Comparison of ENCODE assay signal across 15 mouse cellular contexts in genomic region chr9:77359278-77359973, GRCm38 (mm10). TPM values are rescaled to one million over a fixed set of nuclear protein-coding genes. Genes with fewer than 3 reads are reported as not detected.
"Had no signal": no experiment of that assay in that cellular context is flagged by ENCODE, and none has a peak within 500 bp of the region (broad histone marks: within the 10 kb centered on the region; RNA-seq: fewer than 3 reads in every experiment).

No protein-coding gene starts in this region.

- H3K4me2 ChIP-seq: kidney, embryonic 15.5 days; liver, embryonic 11.5 days; liver, embryonic 15.5 days; stomach, embryonic 15.5 days had no signal

- H3K36me3 ChIP-seq: kidney, embryonic 15.5 days; limb, embryonic 10.5 days; liver, embryonic 15.5 days; stomach, embryonic 15.5 days had no signal

- H3K9ac ChIP-seq: kidney, embryonic 15.5 days; liver, embryonic 15.5 days; stomach, embryonic 15.5 days had no signal

- H3K4me3 ChIP-seq: kidney, embryonic 15.5 days; left cerebral cortex, adult 2 months; limb, embryonic 10.5 days; liver, embryonic 15.5 days; stomach, embryonic 15.5 days had no signal

- H3K27me3 ChIP-seq: kidney, embryonic 15.5 days; liver, embryonic 15.5 days; stomach, embryonic 15.5 days had no signal

- DNase-seq: kidney, adult 2 months; kidney, postnatal 14 days; lung, adult 2 months; lung, postnatal 36 days; midbrain, embryonic 14.5 days; right cerebral cortex, postnatal 14 days; thymus, postnatal 4 days had no signal

- H3K27ac ChIP-seq: kidney, embryonic 15.5 days; left cerebral cortex, adult 2 months; limb, embryonic 10.5 days; liver, embryonic 15.5 days; stomach, embryonic 15.5 days had no signal

- H3K4me1 ChIP-seq: kidney, embryonic 15.5 days; limb, embryonic 10.5 days; liver, embryonic 15.5 days; stomach, embryonic 15.5 days had no signal

- ATAC-seq: lung, postnatal 0 days had no signal

- H3K9me3 ChIP-seq: kidney, embryonic 15.5 days; limb, embryonic 10.5 days; liver, embryonic 15.5 days; stomach, embryonic 15.5 days had no signal

RNA-seq across cellular contexts. Expression of gene Mlip, which starts 6.7 kb away (rescaled TPM):
- polyA plus RNA-seq: spleen, adult 2 months had no signal
